Mouse (Mus musculus): Measurements from ENCODE around the gene Ndufs5. TPM values are rescaled to one million over a fixed set of nuclear protein-coding genes. Genes with fewer than 3 reads are reported as not detected.

Ndufs5 gene
- total and polyA plus RNA-seq, 2 experiments: 41.1 to 170 TPM

GRCm38 (mm10) chr4:123707340-123707739 lies 10.7 kb downstream of the Ndufs5 start:
- no peaks in the 10 kb centered on the region for H3K79me2 ChIP-seq (ENCODE audit: control insufficient read depth, insufficient read depth, low read length)
- no peak overlapping the region for H3K9ac ChIP-seq (ENCODE audit: low read depth, low read length)
- DNase-seq (ENCODE audit: extremely low read depth, low read depth, low spot score): no peak
- no peaks in the 10 kb centered on the region for H3K4me1 ChIP-seq (ENCODE audit: control insufficient read depth, insufficient read depth, low read length)
- TF ChIP-seq CTCF (IDR thresholded peaks at IDR 0.05; ENCODE audit: low read depth, low read length) (peak; percentile 25), POLR2A (IDR thresholded peaks at IDR 0.05; ENCODE audit: extremely low read depth, insufficient read depth, low read length) (no peak)
- no peak overlapping the region for H3K27ac ChIP-seq (replicated peaks; ENCODE audit: insufficient read depth, low read depth, low read length)
- no peak overlapping the region for H3K4me3 ChIP-seq (ENCODE audit: insufficient read depth, low read depth, low read length)
- peaks cover 4% of the 10 kb centered on the region; the same call in 1 of the 2 replicates for H3K36me3 ChIP-seq (ENCODE audit: control insufficient read depth, insufficient read depth, low read length)
- WGBS: 94% methylated on average over 5 of the region's 5 CpGs
- H3K27me3 ChIP-seq (ENCODE audit: control insufficient read depth, insufficient read depth, low read length): 0 out of 2 replicates have a peak, but pooled peaks cover 2% of the 10 kb centered on the region

GRCm38 (mm10) chr4:123705340-123705739 lies 12.7 kb downstream of the Ndufs5 start:
- no peak for DNase-seq (ENCODE audit: extremely low read depth, low read depth, low spot score)
- H3K27me3 ChIP-seq (ENCODE audit: control insufficient read depth, insufficient read depth, low read length): 0 out of 2 replicates have a peak, but pooled peaks cover 2% of the 10 kb centered on the region
- no peak overlapping the region for H3K4me3 ChIP-seq (ENCODE audit: insufficient read depth, low read depth, low read length)
- no peaks in the 10 kb centered on the region for H3K4me1 ChIP-seq (ENCODE audit: control insufficient read depth, insufficient read depth, low read length)
- H3K79me2 ChIP-seq (ENCODE audit: control insufficient read depth, insufficient read depth, low read length): no peaks in the 10 kb centered on the region
- TF ChIP-seq POLR2A (IDR thresholded peaks at IDR 0.05; ENCODE audit: extremely low read depth, insufficient read depth, low read length) (no peak), CTCF (IDR thresholded peaks at IDR 0.05; ENCODE audit: low read depth, low read length) (no peak)
- WGBS: 94% methylated on average over 2 of the region's 2 CpGs
- no peaks in the 10 kb centered on the region for H3K36me3 ChIP-seq (ENCODE audit: control insufficient read depth, insufficient read depth, low read length)
- H3K9ac ChIP-seq (ENCODE audit: low read depth, low read length): no peak overlapping the region
- H3K27ac ChIP-seq (replicated peaks; ENCODE audit: insufficient read depth, low read depth, low read length): no peak overlapping the region

- Histone ChIP-seq H3K4me3 (ENCODE audit: insufficient read depth, low read depth, low read length) (no peak overlapping the region), H3K4me1 (ENCODE audit: control insufficient read depth, insufficient read depth, low read length) (no peaks in the 10 kb centered on the region), H3K27me3 (ENCODE audit: control insufficient read depth, insufficient read depth, low read length) (no peaks in the 10 kb centered on the region), H3K36me3 (ENCODE audit: control insufficient read depth, insufficient read depth, low read length) (no peaks in the 10 kb centered on the region), H3K79me2 (ENCODE audit: control insufficient read depth, insufficient read depth, low read length) (no peaks in the 10 kb centered on the region), H3K9ac (ENCODE audit: low read depth, low read length) (no peak overlapping the region), H3K27ac (replicated peaks; ENCODE audit: insufficient read depth, low read depth, low read length) (no peak overlapping the region)
- DNase-seq (ENCODE audit: extremely low read depth, low read depth, low spot score): no peak
- TF ChIP-seq CTCF (IDR thresholded peaks at IDR 0.05; ENCODE audit: low read depth, low read length): no peak
- no peak for TF ChIP-seq POLR2A (IDR thresholded peaks at IDR 0.05; ENCODE audit: extremely low read depth, insufficient read depth, low read length)
- WGBS: 93% methylated on average over 12 of the region's 12 CpGs
Observed at GRCm38 (mm10) chr4:123693384-123693783, 24.6 kb downstream of the Ndufs5 start.

DNA sequence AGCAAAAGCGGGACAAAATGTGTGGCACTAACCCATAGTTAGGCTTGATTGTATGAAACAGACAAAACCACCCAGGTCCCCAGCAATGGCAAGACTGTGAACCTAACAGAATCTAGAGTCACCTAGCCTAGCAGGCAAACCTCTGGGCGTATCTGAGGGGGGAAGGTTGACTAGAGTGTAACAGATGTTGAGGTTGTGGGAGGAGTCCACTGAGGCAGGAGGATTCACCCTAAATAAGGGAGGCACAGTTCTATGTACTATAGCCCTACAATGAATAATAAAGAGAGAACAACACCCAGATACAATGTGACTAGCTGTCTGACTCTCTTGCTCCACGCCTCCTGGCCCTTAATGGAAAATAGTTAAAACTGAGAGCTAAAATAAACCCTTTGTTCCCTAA lies 25.9 kb downstream of the Ndufs5 start:
- DNase-seq (ENCODE audit: extremely low read depth, low read depth, low spot score): no peak
- Histone ChIP-seq H3K27ac (replicated peaks; ENCODE audit: insufficient read depth, low read depth, low read length) (no peak overlapping the region), H3K9ac (ENCODE audit: low read depth, low read length) (no peak overlapping the region), H3K27me3 (ENCODE audit: control insufficient read depth, insufficient read depth, low read length) (no peaks in the 10 kb centered on the region), H3K36me3 (ENCODE audit: control insufficient read depth, insufficient read depth, low read length) (no peaks in the 10 kb centered on the region), H3K4me1 (ENCODE audit: control insufficient read depth, insufficient read depth, low read length) (no peaks in the 10 kb centered on the region), H3K79me2 (ENCODE audit: control insufficient read depth, insufficient read depth, low read length) (no peaks in the 10 kb centered on the region), H3K4me3 (ENCODE audit: insufficient read depth, low read depth, low read length) (no peak overlapping the region)
- TF ChIP-seq CTCF (IDR thresholded peaks at IDR 0.05; ENCODE audit: low read depth, low read length) (no peak), POLR2A (IDR thresholded peaks at IDR 0.05; ENCODE audit: extremely low read depth, insufficient read depth, low read length) (no peak)
- 92% methylated on average over 3 of the region's 3 CpGs for WGBS

GRCm38 (mm10) chr4:123690311-123690710 lies 27.7 kb downstream of the Ndufs5 start:
- Histone ChIP-seq H3K79me2 (ENCODE audit: control insufficient read depth, insufficient read depth, low read length) (no peaks in the 10 kb centered on the region), H3K36me3 (ENCODE audit: control insufficient read depth, insufficient read depth, low read length) (no peaks in the 10 kb centered on the region), H3K9ac (ENCODE audit: low read depth, low read length) (no peak overlapping the region), H3K27ac (replicated peaks; ENCODE audit: insufficient read depth, low read depth, low read length) (no peak overlapping the region), H3K4me3 (ENCODE audit: insufficient read depth, low read depth, low read length) (no peak overlapping the region), H3K27me3 (ENCODE audit: control insufficient read depth, insufficient read depth, low read length) (no peaks in the 10 kb centered on the region; the same call in 1 of the 2 replicates), H3K4me1 (ENCODE audit: control insufficient read depth, insufficient read depth, low read length) (no peaks in the 10 kb centered on the region)
- TF ChIP-seq CTCF (IDR thresholded peaks at IDR 0.05; ENCODE audit: low read depth, low read length): no peak
- no peak for TF ChIP-seq POLR2A (IDR thresholded peaks at IDR 0.05; ENCODE audit: extremely low read depth, insufficient read depth, low read length)
- 85% methylated on average over 10 of the region's 10 CpGs for WGBS
- DNase-seq (ENCODE audit: extremely low read depth, low read depth, low spot score): peak; percentile 51

DNA sequence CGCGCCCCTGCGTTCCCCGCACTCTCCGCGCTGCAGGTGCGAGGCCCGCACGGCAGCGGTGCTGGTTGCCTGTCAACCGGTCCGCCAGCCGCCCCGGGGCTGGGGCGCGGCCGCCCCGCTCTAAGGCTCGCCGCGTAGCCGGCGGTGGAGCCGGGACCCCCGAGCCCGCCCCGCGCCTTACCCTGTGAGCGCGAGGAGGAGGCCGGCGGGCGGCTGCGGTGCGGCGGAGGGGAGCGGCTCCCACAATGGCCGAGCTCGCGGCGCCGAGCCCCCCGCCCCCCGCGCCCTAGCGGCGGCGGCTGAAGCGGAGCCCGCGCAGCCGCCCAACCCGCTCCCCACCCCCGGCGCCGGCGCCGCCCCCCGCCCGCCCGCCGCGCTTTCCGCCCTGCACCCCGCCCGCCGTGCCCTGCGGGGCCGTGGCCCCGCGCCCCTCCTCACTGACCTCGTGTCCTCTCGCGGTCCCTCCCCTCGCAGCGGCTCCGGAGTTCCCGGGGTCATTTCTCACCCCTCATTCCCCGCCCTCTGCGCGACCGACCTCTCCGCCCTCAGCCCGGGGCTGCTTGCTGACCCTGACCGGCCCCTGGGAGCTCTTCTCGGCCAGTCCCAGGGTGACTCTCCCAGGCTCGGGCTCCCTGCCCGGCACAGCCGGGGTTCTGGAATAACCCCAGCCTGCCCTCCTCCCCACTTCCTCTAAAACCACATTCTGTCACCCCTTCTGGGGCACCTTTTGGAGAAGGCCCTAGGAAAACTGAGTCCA lies 30.8 kb downstream of the Ndufs5 start:
- H3K79me2 ChIP-seq (ENCODE audit: control insufficient read depth, insufficient read depth, low read length): no peaks in the 10 kb centered on the region
- H3K4me3 ChIP-seq (ENCODE audit: insufficient read depth, low read depth, low read length): peak overlapping the region; percentile 86
- H3K27me3 ChIP-seq (ENCODE audit: control insufficient read depth, insufficient read depth, low read length): no peaks in the 10 kb centered on the region; the same call in 1 of the 2 replicates
- no peaks in the 10 kb centered on the region for H3K36me3 ChIP-seq (ENCODE audit: control insufficient read depth, insufficient read depth, low read length)
- TF ChIP-seq POLR2A (IDR thresholded peaks at IDR 0.05; ENCODE audit: extremely low read depth, insufficient read depth, low read length) (no peak), CTCF (IDR thresholded peaks at IDR 0.05; ENCODE audit: low read depth, low read length) (no peak)
- peak overlapping the region; percentile 30 for H3K27ac ChIP-seq (replicated peaks; ENCODE audit: insufficient read depth, low read depth, low read length)
- WGBS: 2% methylated on average over 41 of the region's 89 CpGs
- no peaks in the 10 kb centered on the region for H3K4me1 ChIP-seq (ENCODE audit: control insufficient read depth, insufficient read depth, low read length)
- peak; percentile 68 for DNase-seq (ENCODE audit: extremely low read depth, low read depth, low spot score)
- peak overlapping the region; percentile 83 for H3K9ac ChIP-seq (ENCODE audit: low read depth, low read length)

Measured in liver, adult 2 months (tissue).